Mouse (Mus musculus) MEL (cell line): ENCODE measurements around the gene Sptssa.

Experiments used
- CHD2 ChIP-seq: IDR thresholded peaks from 2 replicates; pipeline ENCODE4 v1.6.1; 2011; ENCODE audit warnings: low read length, improper control_type of control experiment
- CTCF ChIP-seq, 3 experiments: IDR thresholded peaks in 2 of 3; conservative IDR thresholded peaks in 1 of 3; 2 replicates each; pipeline ENCODE4 v1.5.1; 2011 to 2012; ENCODE audit warnings: low read length in 3 of 3, low read depth in 2 of 3, mild to moderate bottlenecking in 2 of 3, improper control_type of control experiment in 1 of 3, inconsistent platforms in 1 of 3, mixed read lengths in 1 of 3, moderate library complexity in 1 of 3; ENCODE audit not compliant: control insufficient read depth in 1 of 3, insufficient read depth in 1 of 3, poor library complexity in 1 of 3, severe bottlenecking in 1 of 3
- KAT2A ChIP-seq: conservative IDR thresholded peaks from 2 replicates; pipeline ENCODE4 v1.6.1; 2012; ENCODE audit warnings: low read depth, low read length, improper control_type of control experiment, inconsistent platforms
- MEF2A ChIP-seq: IDR thresholded peaks from 2 replicates; pipeline ENCODE4 v1.6.1; 2014; ENCODE audit warnings: low read depth, mild to moderate bottlenecking, inconsistent platforms, low read length, improper control_type of control experiment; ENCODE audit not compliant: poor library complexity, insufficient replicate concordance, severe bottlenecking; ENCODE audit errors: extremely low read depth
- POLR2A ChIP-seq, 2 experiments: IDR thresholded peaks; 2 replicates each; pipeline ENCODE4 v1.6.1; 2011 to 2012; ENCODE audit warnings: low read length in 2 of 2, mild to moderate bottlenecking in 2 of 2, control low read depth in 1 of 2, improper control_type of control experiment in 1 of 2, low read depth in 1 of 2, moderate library complexity in 1 of 2; ENCODE audit not compliant: control insufficient read depth in 1 of 2, insufficient read depth in 1 of 2, poor library complexity in 1 of 2
- UBTF ChIP-seq: IDR thresholded peaks from 2 replicates; pipeline ENCODE4 v1.6.1; 2012; ENCODE audit warnings: low read depth, mild to moderate bottlenecking, inconsistent platforms, low read length, improper control_type of control experiment, moderate library complexity, borderline replicate concordance; ENCODE audit not compliant: insufficient read depth
- ZMIZ1 ChIP-seq: IDR thresholded peaks from 2 replicates; pipeline ENCODE4 v1.6.1; 2012; ENCODE audit warnings: low read depth, mild to moderate bottlenecking, inconsistent platforms, low read length, improper control_type of control experiment, moderate library complexity

GRCm38 (mm10) chr12:54654141-54654540 is 2.2 kb downstream of the Sptssa start:
- TF ChIP-seq ZMIZ1 (no peak), CTCF (IDR thresholded peaks at IDR 0.05 in 2 of 3, conservative IDR thresholded peaks at IDR 0.05 in 1 of 3; ENCODE audit: control insufficient read depth in 1 of 3, insufficient read depth in 1 of 3, low read depth in 2 of 3, low read length in 3 of 3, poor library complexity in 1 of 3, severe bottlenecking in 1 of 3) (no peak), CHD2 (no peak), MEF2A (no peak), POLR2A (IDR thresholded peaks at IDR 0.05; ENCODE audit: control insufficient read depth in 1 of 2, insufficient read depth in 1 of 2, low read depth in 1 of 2, low read length in 2 of 2, poor library complexity in 1 of 2) (peak in 1 of 2 experiments; percentile 35; a peak in 1 of 4 replicates), UBTF (no peak), KAT2A (no peak)
